Mouse (Mus musculus): Measurements from ENCODE around the gene Gm11555. TPM values are rescaled to one million over a fixed set of nuclear protein-coding genes. Genes with fewer than 3 reads are reported as not detected.
"Not testable (repeated sequence)": the region's sequence is repeated elsewhere in the genome, so short reads cannot be mapped to it uniquely, and the experiment has no call there.

Gene Gm11555
- total RNA-seq (2015) = not detected in 2 replicates
- total RNA-seq (2017) = not detected in 2 replicates

GRCm38 (mm10) chr11:99650136-99650535 lies at the start of gene Gm11555:
Gene Gm11555 (minus strand): TSS chr11:99650236.
- no peak for ATAC-seq (ENCODE audit: poor library complexity, severe bottlenecking)

GRCm38 (mm10) chr11:99690463-99690862 lies 40.4 kb upstream of the Gm11555 start, which contains the start of gene Gm14190:
Gene Gm14190 (minus strand): TSS chr11:99690740.
- ATAC-seq (ENCODE audit: poor library complexity, severe bottlenecking) = no peak

GRCm38 (mm10) chr11:99685235-99685634 lies 35.2 kb upstream of the Gm11555 start:
- ATAC-seq (ENCODE audit: poor library complexity, severe bottlenecking) = not testable (repeated sequence)

GRCm38 (mm10) chr11:99683481-99683880 lies 33.4 kb upstream of the Gm11555 start:
- ATAC-seq (ENCODE audit: poor library complexity, severe bottlenecking) = no peak

GRCm38 (mm10) chr11:99665860-99666259 lies 15.8 kb upstream of the Gm11555 start, which contains the start of gene Krtap4-6:
Gene Krtap4-6 (minus strand): TSS chr11:99665960.
- ATAC-seq (ENCODE audit: poor library complexity, severe bottlenecking) = no peak

- no peak for ATAC-seq (ENCODE audit: poor library complexity, severe bottlenecking)
These were observed 12.8 kb upstream of the Gm11555 start for GRCm38 (mm10) chr11:99662802-99663201.

GRCm38 (mm10) chr11:99659256-99659655 lies 9.2 kb upstream of the Gm11555 start:
- no peak for ATAC-seq (ENCODE audit: poor library complexity, severe bottlenecking)

- ATAC-seq (ENCODE audit: poor library complexity, severe bottlenecking) = not testable (repeated sequence)
These were observed 8.5 kb upstream of the Gm11555 start, which contains the start of gene Gm11563 for GRCm38 (mm10) chr11:99658467-99659010. Gene Gm11563 (minus strand): TSS chr11:99658960.

GRCm38 (mm10) chr11:99657051-99657450 lies 7.0 kb upstream of the Gm11555 start:
- ATAC-seq (ENCODE audit: poor library complexity, severe bottlenecking) = no peak

- no peak for ATAC-seq (ENCODE audit: poor library complexity, severe bottlenecking)
These were observed 3.6 kb downstream of the Gm11555 start for GRCm38 (mm10) chr11:99646444-99646843.

GRCm38 (mm10) chr11:99644351-99644750 lies 5.7 kb downstream of the Gm11555 start:
- ATAC-seq (ENCODE audit: poor library complexity, severe bottlenecking) = no peak

- ATAC-seq (ENCODE audit: poor library complexity, severe bottlenecking) = not testable (repeated sequence)
These were observed 6.3 kb downstream of the Gm11555 start, which contains the start of gene Krtap4-7 for GRCm38 (mm10) chr11:99643635-99644139. Gene Krtap4-7 (minus strand): TSS chr11:99644089.

GRCm38 (mm10) chr11:99640926-99641325 lies 9.1 kb downstream of the Gm11555 start:
- no peak for ATAC-seq (ENCODE audit: poor library complexity, severe bottlenecking)

GRCm38 (mm10) chr11:99637086-99637485 lies 12.9 kb downstream of the Gm11555 start:
- ATAC-seq (ENCODE audit: poor library complexity, severe bottlenecking) = no peak

GRCm38 (mm10) chr11:99634653-99635134 lies 15.3 kb downstream of the Gm11555 start, which contains the start of gene Krtap4-2:
Gene Krtap4-2 (minus strand): TSS chr11:99635084.
- no peak for ATAC-seq (ENCODE audit: poor library complexity, severe bottlenecking)

- no peak for ATAC-seq (ENCODE audit: poor library complexity, severe bottlenecking)
These were observed 16.7 kb downstream of the Gm11555 start for GRCm38 (mm10) chr11:99633293-99633692.

- ATAC-seq (ENCODE audit: poor library complexity, severe bottlenecking) = no peak
These were observed 19.1 kb downstream of the Gm11555 start for GRCm38 (mm10) chr11:99630890-99631289.

GRCm38 (mm10) chr11:99628138-99628537 lies 21.9 kb downstream of the Gm11555 start, which contains the start of gene Krtap4-1:
Gene Krtap4-1 (minus strand): TSS chr11:99628238.
- no peak for ATAC-seq (ENCODE audit: poor library complexity, severe bottlenecking)

- ATAC-seq (ENCODE audit: poor library complexity, severe bottlenecking) = no peak
These were observed 29.7 kb downstream of the Gm11555 start, which contains the start of gene Gm11562 for GRCm38 (mm10) chr11:99620335-99620734. Gene Gm11562 (minus strand): TSS chr11:99620435.

- ATAC-seq (ENCODE audit: poor library complexity, severe bottlenecking) = no peak
These were observed 35.2 kb downstream of the Gm11555 start, which contains the start of gene Krtap2-4 for GRCm38 (mm10) chr11:99614796-99615363. Gene Krtap2-4 (minus strand): TSS chr11:99614846.

GRCm38 (mm10) chr11:99610089-99610488 lies 39.9 kb downstream of the Gm11555 start, which contains the start of gene Gm11937:
Gene Gm11937 (minus strand): TSS chr11:99610189.
- not testable (repeated sequence) for ATAC-seq (ENCODE audit: poor library complexity, severe bottlenecking)
